In genomic region chr2:73563690-73564089, GRCm38 (mm10) we compare ENCODE assay signal across 30 mouse cellular contexts. TPM values are rescaled to one million over a fixed set of nuclear protein-coding genes. Genes with fewer than 3 reads are reported as not detected.
DNase-seq lines count a peak whose midpoint lies in the region; ATAC-seq and TF ChIP-seq lines count a peak whose summit lies in the region.
"Had no signal": no experiment of that assay in that cellular context is flagged by ENCODE, and none has a peak within 500 bp of the region (broad histone marks: within the 10 kb centered on the region; RNA-seq: fewer than 3 reads in every experiment).

No protein-coding gene starts in this region.

- peak; percentile 17 for DNase-seq in lung, embryonic 14.5 days
- DNase-seq in lung, adult 18-20 months, result no peak
- no peak for DNase-seq in CH12.LX (ENCODE audit: extremely low read depth)
- no peak for DNase-seq in embryonic facial prominence, embryonic 11.5 days (ENCODE audit: low spot score)
- DNase-seq in urinary bladder, postnatal 14 days (ENCODE audit: low spot score), result no peak
- DNase-seq in cerebellum, adult 9-11 months, result no peak
- DNase-seq: adrenal gland, adult 8-10 months; cerebellum, adult 2 months; cerebellum, postnatal 25 days; gastrocnemius, postnatal 14 days; heart, adult 18-20 months; heart, postnatal 36 days; kidney, adult 8-10 months; left cerebral cortex, postnatal 4 days; liver, postnatal 0 days; lung, postnatal 36 days; right cerebral cortex, adult 18-20 months; spleen, adult 18-20 months had no signal

- TF ChIP-seq CTCF in lung, embryonic 14.5 days (IDR thresholded peaks at IDR 0.05; ENCODE audit: low read depth), result no peak
- TF ChIP-seq CTCF in CH12.LX (conservative IDR thresholded peaks at IDR 0.05 in 1 of 2, IDR thresholded peaks at IDR 0.05 in 1 of 2; ENCODE audit: low read depth in 2 of 2, low read length in 2 of 2), result no peak

- 39% methylated on average over 7 of the region's 7 CpGs for WGBS in lung, embryonic 14.5 days
- WGBS in embryonic facial prominence, embryonic 11.5 days, result 38% methylated on average over 7 of the region's 7 CpGs
- WGBS in limb, embryonic 12.5 days, result 12% methylated on average over 7 of the region's 7 CpGs

- no peak for TF ChIP-seq RAD21 in CH12.LX (IDR thresholded peaks at IDR 0.05; ENCODE audit: low read depth, low read length)

- no peaks in the 10 kb centered on the region for H3K4me1 ChIP-seq in lung, embryonic 14.5 days (ENCODE audit: insufficient read depth)
- peaks cover 8 to 26% of the 10 kb centered on the region in 2 experiments; a peak in 3 of 4 replicates for H3K4me1 ChIP-seq in CH12.LX (ENCODE audit: control insufficient read depth in 1 of 2, insufficient read depth in 2 of 2)
- no peaks in the 10 kb centered on the region for H3K4me1 ChIP-seq in embryonic facial prominence, embryonic 11.5 days (ENCODE audit: control insufficient read depth, insufficient read depth, low read length)
- peaks cover 20% of the 10 kb centered on the region for H3K4me1 ChIP-seq in limb, embryonic 12.5 days (replicated peaks)

- H3K36me3 ChIP-seq in lung, embryonic 14.5 days (ENCODE audit: insufficient read depth), result no peaks in the 10 kb centered on the region
- H3K36me3 ChIP-seq in CH12.LX (replicated peaks in 1 of 2; ENCODE audit: control insufficient read depth in 1 of 2, insufficient read depth in 1 of 2, low read length in 1 of 2), result no peaks in the 10 kb centered on the region
- H3K36me3 ChIP-seq in embryonic facial prominence, embryonic 11.5 days (replicated peaks; ENCODE audit: control insufficient read depth, insufficient read depth, low read depth, low read length), result no peaks in the 10 kb centered on the region
- no peaks in the 10 kb centered on the region for H3K36me3 ChIP-seq in limb, embryonic 12.5 days
- H3K36me3 ChIP-seq: hindbrain, embryonic 13.5 days; liver, embryonic 12.5 days; midbrain, embryonic 12.5 days; neural tube, embryonic 12.5 days had no signal

- in situ Hi-C loops in CH12.LX (cut with MboI; ENCODE audit: low pct_ligation_motif_present, low pct_unique_long_range_greater_than_20kb, low sequenced_read_pairs), result loop anchor here (5.0 to 25.0 kb wide), 2 partner anchors 81 to 324 kb away; partner anchors contain the start of gene Atf2

- no peaks in the 10 kb centered on the region for H3K79me2 ChIP-seq in CH12.LX (replicated peaks; ENCODE audit: control insufficient read depth, extremely low read depth, insufficient read depth, poor library complexity, severe bottlenecking)

- H3K4me3 ChIP-seq in lung, embryonic 14.5 days (ENCODE audit: low read depth, low read length), result no peak overlapping the region
- no peak overlapping the region for H3K4me3 ChIP-seq in CH12.LX (replicated peaks in 1 of 3; ENCODE audit: low read depth in 2 of 3, low read length in 2 of 3, poor library complexity in 1 of 3)
- H3K4me3 ChIP-seq in embryonic facial prominence, embryonic 11.5 days (ENCODE audit: low read depth, low read length), result no peak overlapping the region
- H3K4me3 ChIP-seq in limb, embryonic 12.5 days (replicated peaks), result no peak overlapping the region
- H3K4me3 ChIP-seq: hindbrain, embryonic 13.5 days; liver, embryonic 12.5 days; megakaryocyte, embryonic 14.5 days; midbrain, embryonic 12.5 days; myocyte; neural tube, embryonic 12.5 days had no signal

- dilution Hi-C loops in CH12.LX (cut with MboI; ENCODE audit: extremely low pct_ligation_motif_present, extremely low pct_unique_long_range_greater_than_20kb, low sequenced_read_pairs), result no loop called here

- H3K27ac ChIP-seq in lung, embryonic 14.5 days (ENCODE audit: low read depth), result no peak overlapping the region
- H3K27ac ChIP-seq in CH12.LX (ENCODE audit: insufficient read depth, low read depth), result no peak overlapping the region
- peak overlapping the region; percentile 20 for H3K27ac ChIP-seq in embryonic facial prominence, embryonic 11.5 days (replicated peaks; ENCODE audit: low read depth, low read length)
- peak overlapping the region; percentile 73 for H3K27ac ChIP-seq in limb, embryonic 12.5 days
- H3K27ac ChIP-seq: hindbrain, embryonic 13.5 days; kidney, postnatal 0 days; liver, embryonic 12.5 days; midbrain, embryonic 12.5 days; neural tube, embryonic 12.5 days had no signal

- no peak overlapping the region for H3K4me2 ChIP-seq in lung, embryonic 14.5 days
- H3K4me2 ChIP-seq in CH12.LX (ENCODE audit: insufficient read depth, low read depth, poor library complexity, severe bottlenecking), result 0 out of 2 replicates have a peak overlapping the region, but pooled peaks have one; percentile 41
- H3K4me2 ChIP-seq in embryonic facial prominence, embryonic 11.5 days (ENCODE audit: low read depth, low read length), result no peak overlapping the region
- 0 out of 2 replicates have a peak overlapping the region, but pooled peaks have one; percentile 8 for H3K4me2 ChIP-seq in limb, embryonic 12.5 days
- H3K4me2 ChIP-seq: heart, embryonic 11.5 days; hindbrain, embryonic 13.5 days; liver, embryonic 12.5 days; midbrain, embryonic 12.5 days; neural tube, embryonic 12.5 days had no signal

- H3K9me3 ChIP-seq in lung, embryonic 14.5 days (ENCODE audit: low read depth, low read length), result no peaks in the 10 kb centered on the region
- peaks cover 2% of the 10 kb centered on the region for H3K9me3 ChIP-seq in CH12.LX (replicated peaks; ENCODE audit: low read length)
- no peaks in the 10 kb centered on the region for H3K9me3 ChIP-seq in embryonic facial prominence, embryonic 11.5 days (replicated peaks; ENCODE audit: control insufficient read depth, low read length)
- no peaks in the 10 kb centered on the region for H3K9me3 ChIP-seq in limb, embryonic 12.5 days
- H3K9me3 ChIP-seq: hindbrain, embryonic 13.5 days; liver, embryonic 12.5 days; midbrain, embryonic 12.5 days; neural tube, embryonic 12.5 days had no signal

- no peak for TF ChIP-seq EP300 in CH12.LX (IDR thresholded peaks at IDR 0.05; ENCODE audit: low read length)

- H3K27me3 ChIP-seq in lung, embryonic 14.5 days (ENCODE audit: insufficient read depth, low read length), result no peaks in the 10 kb centered on the region
- no peaks in the 10 kb centered on the region for H3K27me3 ChIP-seq in CH12.LX (replicated peaks)
- no peaks in the 10 kb centered on the region for H3K27me3 ChIP-seq in embryonic facial prominence, embryonic 11.5 days (ENCODE audit: control insufficient read depth, insufficient read depth, low read length)
- H3K27me3 ChIP-seq in limb, embryonic 12.5 days, result no peaks in the 10 kb centered on the region
- H3K27me3 ChIP-seq: neural tube, embryonic 12.5 days had no signal

- no peak for ATAC-seq in lung, embryonic 14.5 days (ENCODE audit: insufficient read depth)
- ATAC-seq in embryonic facial prominence, embryonic 11.5 days (replicated peaks; ENCODE audit: insufficient number of reproducible peaks, low FRiP score, low TSS enrichment, low read depth), result no peak
- ATAC-seq in limb, embryonic 12.5 days (ENCODE audit: insufficient number of reproducible peaks, insufficient read depth, low FRiP score, low TSS enrichment, low read depth), result no peak
- ATAC-seq: activated CD4-positive, CD25-positive, alpha-beta regulatory T cell, adult 4 months; forebrain, embryonic 14.5 days; intestine, embryonic 16.5 days; liver, embryonic 12.5 days; liver, postnatal 0 days had no signal

- no peak for TF ChIP-seq POLR2A in CH12.LX (IDR thresholded peaks at IDR 0.05; ENCODE audit: low read depth, low read length)

- H3K9ac ChIP-seq in lung, embryonic 14.5 days, result no peak overlapping the region
- no peak overlapping the region for H3K9ac ChIP-seq in CH12.LX (ENCODE audit: insufficient read depth, low read depth)
- H3K9ac ChIP-seq in embryonic facial prominence, embryonic 11.5 days (replicated peaks; ENCODE audit: low read length), result no peak overlapping the region
- H3K9ac ChIP-seq in limb, embryonic 12.5 days (replicated peaks), result no peak overlapping the region
- H3K9ac ChIP-seq: hindbrain, embryonic 13.5 days; liver, embryonic 12.5 days; liver, postnatal 0 days; midbrain, embryonic 12.5 days; neural tube, embryonic 12.5 days had no signal

TF ChIP-seq in CH12.LX, 34 proteins besides CTCF, POLR2A, EP300 and RAD21:
- no peak for TF ChIP-seq SIN3A (IDR thresholded peaks at IDR 0.05; ENCODE audit: low read length)
- no peak for TF ChIP-seq CHD1 (IDR thresholded peaks at IDR 0.05; ENCODE audit: low read depth, low read length)
- no peak for TF ChIP-seq ZC3H11A (IDR thresholded peaks at IDR 0.05; ENCODE audit: low read depth, low read length)
- peak; percentile 18; the same call in 1 of the 2 replicates for TF ChIP-seq ETS1 (conservative IDR thresholded peaks at IDR 0.05; ENCODE audit: low read depth, low read length)
- no peak for TF ChIP-seq RCOR1 (conservative IDR thresholded peaks at IDR 0.05; ENCODE audit: low read depth, low read length)
- TF ChIP-seq USF1 (IDR thresholded peaks at IDR 0.05; ENCODE audit: low read depth, low read length), result no peak

RNA-seq across cellular contexts. Expression of gene Chrna1, which starts 16.4 kb away (rescaled TPM):
- polyA plus RNA-seq in lung, embryonic 14.5 days (2014; fragmentation: Nextera tagmentation; extraction: Ambion mirVana), result 0.05 and 0.26 TPM in 2 replicates
- 0.04 TPM in 1 of 2 replicates, not detected in the other for total RNA-seq in CH12.LX (2012; rRNA removed)
- not detected in 2 replicates for total RNA-seq in CH12.LX (2014; rRNA removed)
- polyA plus RNA-seq in CH12.LX (2012; ENCODE audit: insufficient read length, low read depth), result not detected in 2 replicates
- polyA plus RNA-seq in embryonic facial prominence, embryonic 11.5 days (2014; fragmentation: Nextera tagmentation; extraction: Ambion mirVana), result 0.88 and 1.2 TPM in 2 replicates
- 7.9 and 8.6 TPM in 2 replicates for polyA plus RNA-seq in limb, embryonic 12.5 days (2016; fragmentation: Nextera tagmentation; extraction: Ambion mirVana)
- total RNA-seq: heart, postnatal 36 days had no signal
- polyA plus RNA-seq: activated CD4-positive, CD25-positive, alpha-beta regulatory T cell, adult 4 months had no signal

RNA-seq across cellular contexts. Expression of gene Wipf1, which starts 34.2 kb away (rescaled TPM):
- 14.8 and 15.8 TPM in 2 replicates for polyA plus RNA-seq in lung, embryonic 14.5 days (2014; fragmentation: Nextera tagmentation; extraction: Ambion mirVana)
- total RNA-seq in CH12.LX (2012; rRNA removed) (18.3 and 19.2 TPM in 2 replicates), CH12.LX (2014; rRNA removed) (18.8 and 21.8 TPM in 2 replicates)
- 88.7 and 95.0 TPM in 2 replicates for polyA plus RNA-seq in CH12.LX (2012; ENCODE audit: insufficient read length, low read depth)
- 15.9 and 17.5 TPM in 2 replicates for polyA plus RNA-seq in embryonic facial prominence, embryonic 11.5 days (2014; fragmentation: Nextera tagmentation; extraction: Ambion mirVana)
- polyA plus RNA-seq in limb, embryonic 12.5 days (2016; fragmentation: Nextera tagmentation; extraction: Ambion mirVana), result 16.1 and 17.7 TPM in 2 replicates

Comparison
In these comparisons a context has a peak if more than half of its experiments do, and no peak if none do; other contexts are left out.
1. H3K27ac ChIP-seq: peak in embryonic facial prominence, embryonic 11.5 days (single experiment) and limb, embryonic 12.5 days (single experiment); none in lung, embryonic 14.5 days (single experiment) and CH12.LX (single experiment).
2. H3K4me2 ChIP-seq: peak in CH12.LX (single experiment) and limb, embryonic 12.5 days (single experiment); none in lung, embryonic 14.5 days (single experiment) and embryonic facial prominence, embryonic 11.5 days (single experiment).